Mouse (Mus musculus): ENCODE results near the gene Sec11a.
"Not testable (repeated sequence)": the region's sequence is repeated elsewhere in the genome, so short reads cannot be mapped to it uniquely, and the experiment has no call there.

Sec11a gene

DNA sequence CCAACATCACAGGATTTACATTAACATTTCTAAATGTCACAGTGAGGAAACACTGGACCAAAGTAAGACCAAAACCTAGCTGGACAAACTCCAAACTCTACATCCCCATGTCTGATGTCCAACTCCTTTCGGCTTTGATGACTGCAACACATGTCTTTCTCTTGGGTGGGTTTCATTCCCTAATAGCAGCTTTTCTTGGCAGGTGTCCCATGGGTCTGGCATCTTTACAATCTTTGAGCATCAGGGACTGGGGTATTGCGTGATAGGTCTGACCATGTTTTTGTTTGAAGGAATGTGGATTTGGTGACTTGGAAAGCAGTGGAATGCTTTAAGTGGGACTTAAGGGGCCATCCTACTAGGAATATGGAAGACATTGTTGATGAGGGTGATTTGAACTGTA lies 9.3 kb upstream of the Sec11a start:
- no peak for DNase-seq (ENCODE audit: low spot score in 2 of 2)

DNA sequence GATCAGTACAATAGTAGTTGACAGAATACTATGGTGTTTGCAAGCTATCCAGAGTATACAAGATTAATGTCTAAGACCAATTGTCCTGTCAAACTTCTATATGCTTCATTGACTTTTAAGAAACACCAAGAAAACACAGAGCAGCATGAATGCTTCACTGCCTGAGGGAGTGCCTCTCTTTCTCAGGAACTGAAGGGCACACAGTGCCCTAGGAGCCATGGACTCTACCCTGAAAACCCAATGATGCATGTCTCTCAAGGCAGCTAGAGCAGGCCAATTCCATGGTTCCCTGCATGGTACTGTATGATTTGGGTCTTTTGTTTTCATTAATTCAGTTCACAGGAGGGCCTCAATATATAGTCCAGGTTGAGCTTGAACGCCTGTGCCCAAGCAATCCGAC lies 6.7 kb upstream of the Sec11a start:
- no peak for DNase-seq (ENCODE audit: low spot score in 2 of 2)

DNA sequence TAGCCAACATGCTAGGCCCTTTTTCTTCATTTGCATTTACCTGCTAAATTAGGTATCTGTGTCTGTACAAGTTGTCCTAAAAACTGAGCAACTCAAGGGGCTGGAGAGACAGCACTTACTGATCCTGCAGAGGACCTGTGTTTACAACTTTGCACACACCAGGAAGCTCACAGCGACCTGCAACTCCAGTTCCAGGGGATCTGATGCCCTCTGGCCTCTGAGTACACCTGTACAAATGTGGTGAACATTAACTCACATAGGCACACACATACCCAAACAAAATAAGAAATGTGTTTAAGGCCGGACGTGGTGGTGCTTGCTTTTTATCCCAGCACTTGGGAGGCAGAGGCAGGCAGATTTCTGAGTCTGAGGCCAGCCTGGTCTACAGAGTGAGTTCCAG lies 4.6 kb upstream of the Sec11a start:
- no peak for DNase-seq (ENCODE audit: low spot score in 2 of 2)

DNA sequence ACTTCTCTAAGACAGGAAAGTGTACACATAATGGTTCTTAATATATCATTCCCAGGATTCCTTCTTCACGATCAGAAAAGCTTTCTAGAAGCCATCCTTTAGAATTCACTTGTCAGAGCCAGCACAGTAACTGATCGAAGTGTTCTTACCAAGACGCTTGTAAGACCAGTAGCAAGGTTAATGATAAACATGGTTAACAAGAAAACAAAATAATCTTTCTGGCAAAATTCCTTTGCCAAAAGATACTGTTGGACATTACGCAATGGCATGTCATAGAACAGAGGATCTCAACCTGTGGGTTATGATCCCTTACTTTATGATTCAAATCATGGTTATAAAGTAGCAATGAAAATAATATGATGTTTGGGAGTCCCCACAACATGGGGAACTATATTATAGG lies 3.9 kb upstream of the Sec11a start:
- no peak for DNase-seq (ENCODE audit: low spot score in 2 of 2)

DNA sequence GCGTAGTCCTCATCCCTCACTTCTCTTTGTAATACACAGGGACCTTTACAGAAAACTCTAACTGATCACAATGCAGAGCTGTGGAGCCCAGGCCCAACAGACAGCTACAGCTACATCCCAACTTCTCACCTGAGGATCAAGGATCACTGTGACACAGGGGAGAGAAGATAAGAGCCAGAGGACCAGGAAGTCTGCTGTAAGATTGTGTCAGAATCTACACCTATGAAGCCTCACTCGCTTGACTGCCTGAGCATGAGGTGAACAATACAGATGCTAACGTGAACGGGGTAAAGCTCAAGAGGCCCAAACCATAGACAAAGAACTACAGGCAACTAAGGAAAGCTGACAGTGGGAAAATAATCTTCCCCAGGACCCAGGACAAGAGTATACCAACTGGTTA lies 7.8 kb downstream of the Sec11a start:
- no peak for DNase-seq (ENCODE audit: low spot score in 2 of 2)

DNA sequence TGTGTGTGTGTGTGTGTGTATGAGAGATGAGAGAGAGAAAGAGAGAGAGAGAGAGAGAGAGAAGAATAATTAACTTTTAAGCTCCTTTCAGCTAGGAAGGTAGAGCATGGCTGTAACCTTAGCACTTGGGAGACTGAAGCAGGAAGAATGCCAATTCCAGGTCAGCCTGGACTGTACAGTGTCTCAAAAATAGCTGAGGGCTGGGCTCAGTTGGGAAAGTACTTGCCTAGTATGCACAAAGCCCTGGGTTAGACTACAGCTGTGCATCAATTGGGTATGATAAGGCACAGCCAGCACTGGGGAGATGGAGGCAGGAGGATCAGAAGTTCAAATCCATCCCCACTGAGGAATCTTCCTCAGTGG lies 10.3 kb downstream of the Sec11a start:
- DNase-seq (ENCODE audit: low spot score in 2 of 2), result not testable (repeated sequence)

DNA sequence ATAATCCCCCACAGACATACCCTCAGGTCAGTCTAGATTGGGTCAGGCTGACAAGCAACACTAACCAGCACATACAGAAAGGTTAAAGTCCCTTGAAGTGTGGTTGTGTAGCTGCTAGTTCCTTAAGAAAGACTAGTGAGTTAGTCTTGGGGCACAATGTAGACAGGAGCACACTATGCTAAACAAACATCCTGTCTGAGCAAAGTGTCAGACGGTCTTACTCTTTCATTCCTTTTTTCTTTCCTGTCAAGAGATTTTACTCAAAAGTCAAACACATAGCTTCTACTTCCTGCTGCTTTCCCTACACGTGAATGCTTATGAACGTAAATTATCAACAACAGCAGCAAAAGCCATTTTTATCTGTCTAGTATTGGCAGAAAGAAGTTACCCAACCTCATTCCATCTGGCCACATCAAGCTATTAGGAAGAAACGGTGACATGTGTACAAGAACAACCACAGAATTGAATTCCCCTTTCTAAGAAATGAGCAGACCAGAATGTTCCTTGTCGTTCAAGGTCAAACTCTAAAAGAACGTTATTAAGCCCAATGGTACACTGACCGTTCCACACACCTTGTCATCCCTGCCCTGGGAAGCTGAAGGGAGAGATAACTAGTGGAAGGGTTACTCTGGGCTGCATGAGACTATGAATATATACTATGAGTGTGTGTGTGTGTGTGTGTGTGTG lies 10.8 kb downstream of the Sec11a start:
- not testable (repeated sequence) for DNase-seq (ENCODE audit: low spot score in 2 of 2)

DNA sequence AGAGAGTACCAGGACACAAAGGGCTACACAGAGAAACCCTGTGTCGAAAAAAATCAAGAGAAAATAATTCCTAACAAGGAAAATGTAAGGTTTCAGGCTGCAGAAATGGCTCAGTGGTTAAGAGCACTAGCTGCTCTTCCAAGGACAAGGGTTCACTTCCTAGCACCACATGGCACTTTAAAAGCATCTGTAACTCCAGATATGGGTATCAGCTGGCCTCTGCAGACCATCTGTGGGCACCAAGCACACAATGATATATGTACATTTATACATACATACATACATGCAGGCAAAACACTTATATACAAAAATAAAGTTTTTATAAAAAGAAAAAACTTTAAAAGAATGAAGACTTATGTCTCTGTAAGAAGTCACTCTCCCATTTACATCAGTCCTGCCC lies 11.7 kb downstream of the Sec11a start:
- DNase-seq (ENCODE audit: low spot score in 2 of 2), result no peak

DNA sequence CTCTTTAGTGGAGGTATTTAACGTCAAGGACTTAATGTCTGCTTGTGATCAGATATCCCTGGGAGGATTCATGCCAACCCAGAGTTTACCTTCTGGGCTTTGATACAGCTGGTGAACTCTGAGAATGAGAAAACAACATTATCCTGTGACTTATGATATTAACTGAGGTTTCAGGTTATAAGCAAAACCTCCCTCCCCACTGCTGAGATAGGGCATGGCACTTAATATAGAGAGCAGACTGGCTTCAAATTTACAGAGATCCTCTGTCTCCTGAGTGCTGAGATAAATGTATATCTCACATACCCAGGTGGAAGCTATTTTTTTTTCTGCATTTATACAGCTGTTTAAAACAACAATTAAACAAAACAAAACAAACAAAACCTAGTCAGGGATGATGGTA lies 14.8 kb downstream of the Sec11a start:
- DNase-seq (ENCODE audit: low spot score in 2 of 2), result no peak

DNA sequence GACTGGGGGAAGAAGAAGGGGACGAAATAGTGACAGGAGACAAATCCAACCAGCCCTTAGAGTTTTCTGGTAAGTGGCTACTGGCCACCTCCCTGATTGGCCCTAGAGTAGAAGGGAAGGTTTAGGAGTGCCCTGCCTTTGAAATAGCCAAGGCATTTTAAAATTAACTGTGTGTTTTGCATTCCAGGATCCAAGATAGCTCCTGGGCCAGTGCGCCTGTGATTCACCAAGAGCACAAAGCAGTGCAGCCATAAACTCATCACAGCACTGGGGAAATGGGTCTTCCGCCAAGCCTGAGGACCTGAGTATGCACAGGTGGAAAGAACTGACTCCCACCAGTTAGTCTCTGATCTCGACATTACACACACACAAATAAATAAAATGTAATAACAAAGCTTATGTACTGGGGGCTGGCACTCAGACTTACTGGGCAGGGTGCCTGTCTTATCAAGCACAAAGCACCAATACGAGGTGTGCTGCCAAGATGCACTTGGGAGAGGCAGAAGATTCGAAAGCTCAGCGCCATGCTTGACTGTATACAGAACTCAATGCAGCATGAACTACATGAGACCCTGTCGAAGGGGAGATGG lies 15.9 kb downstream of the Sec11a start:
- no peak for DNase-seq (ENCODE audit: low spot score in 2 of 2)

DNA sequence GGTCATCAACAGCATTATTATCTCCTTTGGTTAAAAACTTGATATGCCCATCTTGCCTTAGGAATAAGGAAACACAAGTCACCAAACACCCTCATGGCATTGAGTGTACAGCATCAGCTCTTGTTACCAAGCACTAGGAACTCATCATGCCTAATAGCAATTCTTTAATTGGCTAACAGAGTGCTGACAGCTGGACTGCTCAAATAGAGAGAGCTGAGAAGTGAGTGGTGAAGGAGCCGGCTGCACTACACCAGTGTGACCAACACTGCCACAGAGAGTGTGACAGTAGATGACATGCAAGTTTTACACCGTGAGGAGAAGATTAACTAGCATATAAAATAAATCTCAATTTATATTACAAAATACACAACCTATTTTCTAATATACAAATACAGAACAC lies 24.4 kb downstream of the Sec11a start:
- no peak for DNase-seq (ENCODE audit: low spot score in 2 of 2)

DNA sequence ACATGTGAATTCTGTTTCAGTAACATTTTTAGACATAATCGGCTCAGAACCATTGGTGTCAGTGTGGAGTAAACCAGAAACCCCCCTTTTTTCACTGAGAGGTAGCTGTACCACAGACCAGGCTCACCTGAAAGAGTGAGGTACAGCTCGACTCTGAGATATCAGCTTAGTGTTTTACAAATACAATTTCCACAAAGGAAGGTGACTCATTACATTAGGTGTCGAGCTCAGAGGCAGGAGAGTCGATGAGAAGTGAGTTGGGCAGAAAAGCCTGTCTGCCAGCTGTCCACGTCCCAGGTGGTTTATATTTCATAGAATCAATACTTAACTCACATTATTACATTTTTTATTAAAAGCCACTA lies 28.0 kb downstream of the Sec11a start:
- DNase-seq (ENCODE audit: low spot score in 2 of 2), result no peak

DNA sequence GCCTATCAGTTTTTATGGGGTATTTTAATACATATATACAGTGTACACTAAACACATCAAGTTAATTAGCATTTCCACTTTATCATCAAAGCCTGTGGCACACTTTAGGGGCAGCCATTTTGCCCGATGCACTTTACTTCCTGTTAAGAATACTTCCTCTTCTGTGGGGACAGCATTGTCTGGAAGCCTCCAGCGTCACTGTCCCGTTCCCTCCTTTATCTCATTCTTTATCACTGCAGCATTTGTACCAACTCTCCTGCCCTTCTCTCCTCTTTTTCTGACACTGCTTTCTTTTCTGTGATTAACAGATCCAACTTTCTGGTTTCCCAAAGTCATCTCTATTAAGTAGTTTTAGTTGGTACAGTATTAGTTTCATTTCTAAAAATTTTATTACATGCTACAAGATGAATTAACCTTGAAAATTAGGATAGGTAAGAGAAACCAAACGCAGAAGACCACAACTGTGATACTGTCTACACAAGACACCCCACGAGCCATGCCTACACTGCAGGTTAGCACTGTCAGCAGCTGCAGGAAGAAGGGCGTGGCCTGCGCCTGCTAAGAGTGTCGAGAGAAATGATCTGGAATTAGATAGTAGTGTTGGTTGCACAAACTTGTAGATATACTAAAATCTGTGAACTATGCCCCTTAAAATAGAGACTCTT lies 28.5 kb downstream of the Sec11a start:
- peak in 1 of 2 experiments; percentile 17 for DNase-seq (ENCODE audit: low spot score in 2 of 2)

DNA sequence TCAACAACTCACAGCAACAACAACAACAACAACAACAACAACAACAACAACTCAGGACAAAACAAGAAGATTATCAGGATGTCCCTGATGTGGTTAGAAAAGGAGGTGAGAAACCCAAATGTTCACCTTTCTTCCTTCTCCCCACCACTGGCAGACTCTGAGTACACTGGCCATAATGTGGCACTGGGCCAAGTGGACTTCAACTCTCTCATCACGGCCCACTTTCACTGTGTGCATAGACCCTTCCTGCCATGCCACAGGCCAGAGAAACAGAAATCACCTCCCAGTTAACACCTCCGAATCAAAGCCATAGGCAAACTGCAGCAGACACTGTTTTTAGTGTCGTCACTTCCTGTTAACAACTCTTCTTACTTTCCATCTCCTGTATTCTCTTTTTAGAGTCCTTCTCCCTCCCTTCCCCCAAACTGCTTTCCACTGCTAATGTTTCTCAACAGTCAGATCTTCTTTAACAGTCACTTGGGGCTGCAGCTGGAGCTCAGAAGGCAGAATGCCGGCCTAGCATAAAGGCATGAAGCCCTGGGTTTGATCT lies 29.6 kb downstream of the Sec11a start:
- DNase-seq (ENCODE audit: low spot score in 2 of 2), result no peak

DNA sequence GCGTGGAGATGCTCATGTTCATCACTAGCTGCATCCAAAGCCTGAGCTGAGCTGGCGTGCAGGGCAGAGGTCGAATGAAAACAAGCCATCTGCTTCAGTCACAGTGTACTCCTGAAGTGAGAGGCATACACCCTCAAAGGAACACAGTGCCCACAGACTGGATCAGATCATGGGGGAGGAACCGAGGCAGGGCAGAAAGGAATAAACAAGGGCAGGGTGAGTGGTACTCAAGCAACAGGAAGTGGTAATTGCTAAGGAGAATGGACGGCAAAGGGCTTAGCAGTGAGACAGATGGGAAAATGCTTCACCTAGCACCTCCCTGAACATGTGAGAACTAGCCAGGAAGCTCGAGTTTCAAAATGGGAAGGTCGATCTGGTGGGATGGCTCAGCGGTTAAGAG lies 35.1 kb downstream of the Sec11a start:
- DNase-seq (ENCODE audit: low spot score in 2 of 2), result no peak

DNA sequence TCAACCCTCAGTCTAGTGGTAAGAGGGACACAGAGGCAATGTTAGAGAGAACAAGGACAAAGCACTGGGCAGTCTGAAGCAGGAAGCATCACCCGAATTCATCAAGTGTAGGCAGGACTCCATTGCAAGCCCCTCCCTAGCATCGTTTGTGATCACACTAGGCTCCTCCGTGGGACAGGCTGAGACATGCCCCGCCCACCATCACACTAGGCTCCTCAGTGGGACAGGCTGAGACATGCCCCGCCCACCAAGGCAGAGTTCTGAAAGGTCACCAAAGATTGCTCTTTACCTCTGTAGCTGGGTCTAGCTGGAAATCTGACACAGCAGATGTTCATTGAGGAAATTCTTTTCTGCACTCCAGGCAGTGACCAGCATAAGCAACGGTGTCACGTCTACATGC lies 36.5 kb downstream of the Sec11a start:
- DNase-seq (ENCODE audit: low spot score in 2 of 2), result no peak

DNA sequence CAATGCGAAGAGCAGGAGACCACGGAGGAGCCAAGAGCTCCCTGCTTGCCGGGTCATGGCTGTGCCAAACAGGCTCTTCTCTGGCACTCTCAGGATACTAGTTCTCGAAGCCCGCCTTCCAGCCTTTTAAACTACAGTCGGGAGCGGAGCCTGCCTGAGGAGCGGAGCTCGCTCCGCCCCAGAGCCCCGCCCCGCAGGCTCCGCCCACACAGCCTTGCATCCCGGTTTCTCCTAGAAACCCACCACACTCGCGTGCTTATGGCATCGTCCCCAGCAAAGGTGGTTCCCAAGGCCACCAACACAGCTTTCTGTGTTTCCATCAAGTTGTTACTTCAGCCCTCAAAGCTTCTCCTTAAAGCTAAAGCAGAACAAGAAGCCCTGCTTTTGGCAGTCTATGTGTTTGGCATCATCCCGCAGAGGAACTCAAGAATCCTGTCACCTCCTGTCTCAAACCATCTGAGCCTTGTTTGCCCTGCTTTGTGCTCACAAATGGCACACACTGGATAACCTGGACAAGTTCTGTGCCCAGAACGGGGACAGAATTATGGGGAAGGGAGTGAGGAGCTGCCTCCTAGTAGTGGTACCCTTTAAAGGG lies 42.6 kb downstream of the Sec11a start, which contains the start of gene Nmb:
Gene Nmb (minus strand): TSS at position 156 of the 595 bp plus-strand sequence.
- peak in 1 of 2 experiments; percentile 31 for DNase-seq (ENCODE audit: low spot score in 2 of 2)

DNA sequence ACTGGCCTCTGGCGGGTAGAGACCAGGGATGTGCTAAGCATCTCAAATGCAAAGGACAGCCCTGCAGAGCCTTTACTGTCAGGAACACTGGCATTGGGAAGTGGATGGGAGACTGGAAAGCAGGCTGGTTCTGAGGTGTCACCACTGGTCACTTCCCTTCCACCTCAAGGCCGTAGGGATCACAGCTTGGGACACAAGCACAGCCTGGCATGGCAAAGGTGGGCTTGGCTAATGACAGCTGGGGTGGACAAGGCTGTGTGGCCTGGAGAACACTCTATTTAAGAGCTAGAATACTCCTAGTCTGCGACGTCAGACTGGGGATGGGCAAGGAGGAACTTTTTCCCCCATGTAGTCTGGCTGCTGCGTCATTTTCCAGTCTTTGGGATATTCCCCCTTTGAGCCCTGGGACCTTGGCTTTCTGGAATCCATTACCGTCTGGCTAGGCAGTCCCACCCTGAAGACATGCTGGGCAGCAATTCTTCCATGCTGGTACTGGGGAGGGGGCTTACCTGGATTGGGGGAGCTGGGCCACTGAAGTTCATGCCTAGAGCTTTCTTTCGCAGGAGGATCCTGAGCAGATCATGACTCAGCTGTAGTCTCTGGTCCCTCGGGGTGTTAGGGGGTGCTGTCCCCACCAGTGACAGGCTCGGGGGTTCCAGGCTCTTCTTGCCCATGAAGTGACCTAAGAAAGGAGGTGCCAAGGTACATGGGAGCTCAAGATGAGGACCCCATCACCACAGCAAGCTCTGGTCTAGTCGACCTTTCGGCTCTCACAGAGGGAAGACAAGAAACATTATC lies 43.8 kb downstream of the Sec11a start:
- no peak for DNase-seq (ENCODE audit: low spot score in 2 of 2)

DNA sequence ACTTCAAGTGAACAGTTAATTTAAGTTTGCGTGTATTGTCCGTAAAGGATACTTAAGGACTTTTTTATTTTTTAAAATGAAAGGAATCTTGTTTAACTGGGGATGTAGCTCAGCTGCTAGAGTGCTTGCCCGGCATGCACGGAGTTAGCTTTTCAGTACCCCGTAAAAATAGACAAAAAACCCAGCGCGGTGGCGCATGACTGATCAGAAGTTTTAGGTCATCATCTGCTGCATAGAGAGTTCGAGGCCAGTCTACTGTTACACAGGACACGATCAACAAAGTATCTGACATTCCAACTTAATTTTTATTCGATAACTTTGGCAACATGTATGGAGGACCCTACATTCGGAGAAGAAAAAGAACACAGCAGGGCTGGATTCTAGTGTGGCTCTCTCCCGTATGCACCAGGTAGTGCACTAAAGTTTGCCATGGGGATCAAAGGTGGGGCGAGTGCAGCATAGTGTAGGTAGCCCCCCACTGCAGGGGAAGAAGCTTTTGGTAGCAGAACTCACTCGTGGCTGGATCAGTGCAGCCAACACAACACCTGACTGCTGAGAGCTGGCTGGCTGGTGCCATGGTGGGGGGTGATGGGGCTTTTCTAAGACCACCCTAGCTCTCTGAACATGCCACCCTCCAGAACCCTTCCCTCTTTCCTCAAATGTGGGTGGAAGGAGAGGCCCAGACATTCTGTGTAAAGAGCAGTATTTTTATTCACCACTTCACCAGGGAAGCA lies 45.9 kb downstream of the Sec11a start:
- no peak for DNase-seq (ENCODE audit: low spot score in 2 of 2)

DNA sequence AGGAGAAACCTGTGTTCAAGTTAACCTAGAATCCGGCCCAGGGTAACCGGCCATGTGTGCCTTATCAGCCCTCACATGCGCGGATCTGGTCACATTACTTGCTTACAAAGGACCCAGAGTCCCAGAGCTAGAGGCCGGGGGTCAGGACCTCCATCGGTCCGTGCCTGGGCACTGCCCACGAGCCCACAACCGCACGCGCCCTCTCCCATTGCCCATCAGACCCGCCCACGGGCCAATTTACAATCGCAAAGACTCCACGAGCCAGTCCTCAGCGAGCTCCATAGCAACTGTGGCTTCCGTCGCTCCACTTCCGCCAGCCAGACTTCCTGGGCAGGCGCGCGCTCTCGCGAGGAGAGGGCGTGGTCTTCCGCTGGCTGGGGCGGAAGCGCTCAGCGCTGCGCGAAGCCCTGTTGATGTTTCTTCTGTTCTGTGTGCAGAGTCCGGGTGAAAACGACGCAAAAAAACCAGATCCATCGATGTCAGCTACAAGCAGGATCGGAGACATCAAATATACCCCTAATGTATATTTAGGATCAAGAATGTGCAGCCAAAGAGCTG lies 46.6 kb downstream of the Sec11a start, which contains the start of gene Wdr73:
Gene Wdr73 (minus strand): TSS at position 326 of the 558 bp plus-strand sequence.
- DNase-seq (ENCODE audit: low spot score in 2 of 2), result peak; percentile 77 to 87

DNA sequence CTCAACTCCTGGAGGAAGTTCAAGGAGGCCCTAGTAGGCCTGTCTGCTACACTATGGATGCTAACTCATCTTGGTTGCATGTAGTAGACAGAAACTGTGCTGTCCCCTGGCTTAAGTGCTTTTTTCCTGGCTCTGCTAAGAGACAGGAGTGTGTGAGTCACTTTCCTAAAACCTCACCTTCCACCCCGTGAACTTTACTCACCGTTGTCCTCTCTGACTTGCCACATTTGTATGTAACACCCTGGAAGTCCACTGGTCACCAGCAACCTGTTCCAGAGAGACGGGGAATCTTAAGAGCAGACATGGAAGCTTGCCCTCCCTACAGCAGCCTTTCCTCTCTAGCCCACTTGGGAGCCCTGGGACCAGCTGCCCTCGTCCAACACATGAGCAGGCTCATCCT lies 49.9 kb downstream of the Sec11a start:
- no peak for DNase-seq (ENCODE audit: low spot score in 2 of 2)

Measured in spleen, postnatal 14 days (tissue).